ENCODE assay signal across 7 mouse cellular contexts in the genomic region with DNA sequence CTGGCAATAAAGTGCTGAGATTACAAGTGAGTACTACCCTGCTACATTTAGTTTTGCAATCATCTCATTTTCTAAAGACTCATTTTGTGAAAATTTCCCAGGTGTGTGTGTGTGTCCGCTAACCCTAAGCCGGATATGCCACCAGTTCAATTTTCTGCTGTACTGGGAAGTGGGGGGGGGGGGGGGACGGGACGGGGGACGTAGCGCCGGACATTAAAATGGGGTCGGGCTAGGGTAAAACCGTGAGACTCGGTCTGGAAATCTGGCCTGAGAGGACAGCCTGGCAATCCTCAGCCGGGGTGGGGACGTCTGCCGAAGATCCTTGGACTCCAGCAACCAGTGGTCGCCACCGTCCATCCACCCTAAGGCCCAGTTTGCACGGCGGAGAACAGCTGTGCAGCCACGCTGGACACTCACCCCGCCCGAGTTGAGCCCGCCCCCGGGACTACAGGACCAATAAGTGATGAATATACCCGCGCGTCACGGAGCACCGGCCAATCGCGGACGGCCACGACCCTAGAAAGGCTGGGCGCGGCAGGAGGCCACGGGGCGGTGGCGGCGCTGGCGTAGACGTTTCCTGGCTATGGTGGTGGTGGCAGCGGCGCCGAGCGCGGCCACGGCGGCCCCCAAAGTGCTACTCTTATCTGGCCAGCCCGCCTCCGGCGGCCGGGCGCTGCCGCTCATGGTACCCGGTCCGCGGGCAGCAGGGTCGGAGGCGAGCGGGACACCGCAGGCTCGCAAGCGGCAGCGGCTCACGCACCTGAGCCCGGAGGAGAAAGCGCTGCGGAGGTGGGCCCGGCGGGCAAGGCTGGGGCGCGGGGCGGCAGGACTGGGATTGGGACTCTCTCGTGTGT. TPM values are rescaled to one million over a fixed set of nuclear protein-coding genes. Genes with fewer than 3 reads are reported as not detected.
DNase-seq lines count a peak whose midpoint lies in the region; ATAC-seq lines count a peak whose summit lies in the region.

A gene (plus strand): TSS at position 248 of the 854 bp plus-strand sequence.

- peak within 1 kb of the TSS; percentile 86 for H3K9ac ChIP-seq in embryonic facial prominence, embryonic 12.5 days
- H3K9ac ChIP-seq in limb, embryonic 13.5 days, result peak within 1 kb of the TSS; percentile 97
- peak within 1 kb of the TSS; percentile 100 for H3K9ac ChIP-seq in midbrain, embryonic 16.5 days (ENCODE audit: low read depth, low read length)

- H3K4me2 ChIP-seq in embryonic facial prominence, embryonic 12.5 days (replicated peaks), result peak within 1 kb of the TSS; percentile 60
- peak within 1 kb of the TSS; percentile 80 for H3K4me2 ChIP-seq in limb, embryonic 13.5 days (replicated peaks)
- peak within 1 kb of the TSS; percentile 81 for H3K4me2 ChIP-seq in midbrain, embryonic 16.5 days (ENCODE audit: low read length)

- H3K4me1 ChIP-seq in embryonic facial prominence, embryonic 12.5 days, result peaks cover 17% of the 10 kb centered on the region
- H3K4me1 ChIP-seq in limb, embryonic 13.5 days, result peaks cover 25% of the 10 kb centered on the region
- peaks cover 20% of the 10 kb centered on the region for H3K4me1 ChIP-seq in midbrain, embryonic 16.5 days (ENCODE audit: control insufficient read depth, insufficient read depth, low read length)

- no peaks in the 10 kb centered on the region for H3K9me3 ChIP-seq in embryonic facial prominence, embryonic 12.5 days
- no peaks in the 10 kb centered on the region for H3K9me3 ChIP-seq in limb, embryonic 13.5 days
- H3K9me3 ChIP-seq in midbrain, embryonic 16.5 days (replicated peaks; ENCODE audit: control insufficient read depth, low read length, poor library complexity, severe bottlenecking), result no peaks in the 10 kb centered on the region

- peak; percentile 99 for DNase-seq in adrenal gland, postnatal 25 days
- DNase-seq in heart, adult 18-20 months, result peak; percentile 99 to 100
- peak; percentile 98 to 99 for DNase-seq in kidney, adult 8-10 months
- DNase-seq in spleen, postnatal 10 days (ENCODE audit: low spot score in 2 of 2), result peak; percentile 95 to 97

- under 1% methylated on average over 71 of the region's 72 CpGs for WGBS in embryonic facial prominence, embryonic 12.5 days
- under 1% methylated on average over 66 of the region's 72 CpGs for WGBS in limb, embryonic 13.5 days
- WGBS in midbrain, embryonic 16.5 days, result under 1% methylated on average over 70 of the region's 72 CpGs

- peak; percentile 96 for ATAC-seq in embryonic facial prominence, embryonic 12.5 days (ENCODE audit: insufficient number of reproducible peaks, insufficient read depth, low FRiP score, low TSS enrichment)
- peak; percentile 98 for ATAC-seq in limb, embryonic 13.5 days (ENCODE audit: low FRiP score, low read depth)
- peak; percentile 98 for ATAC-seq in midbrain, embryonic 16.5 days

- H3K27ac ChIP-seq in embryonic facial prominence, embryonic 12.5 days, result peak within 1 kb of the TSS; percentile 83
- H3K27ac ChIP-seq in limb, embryonic 13.5 days, result peak within 1 kb of the TSS; percentile 89
- H3K27ac ChIP-seq in midbrain, embryonic 16.5 days (ENCODE audit: low read length), result peak within 1 kb of the TSS; percentile 95

- peaks cover 30% of the 10 kb centered on the region for H3K36me3 ChIP-seq in embryonic facial prominence, embryonic 12.5 days
- H3K36me3 ChIP-seq in limb, embryonic 13.5 days, result peaks cover 33% of the 10 kb centered on the region
- peaks cover 20% of the 10 kb centered on the region for H3K36me3 ChIP-seq in midbrain, embryonic 16.5 days (ENCODE audit: control insufficient read depth, insufficient read depth, low read length)

- H3K27me3 ChIP-seq in embryonic facial prominence, embryonic 12.5 days, result no peaks in the 10 kb centered on the region
- no peaks in the 10 kb centered on the region for H3K27me3 ChIP-seq in limb, embryonic 13.5 days
- H3K27me3 ChIP-seq in midbrain, embryonic 16.5 days (ENCODE audit: control insufficient read depth, insufficient read depth, low read depth, low read length), result no peaks in the 10 kb centered on the region

- H3K4me3 ChIP-seq in embryonic facial prominence, embryonic 12.5 days, result peak within 1 kb of the TSS; percentile 75
- peak within 1 kb of the TSS; percentile 97 for H3K4me3 ChIP-seq in limb, embryonic 13.5 days
- H3K4me3 ChIP-seq in midbrain, embryonic 16.5 days (ENCODE audit: low read depth, low read length), result peak within 1 kb of the TSS; percentile 96

RNA-seq across cellular contexts. Expression of the gene that starts here (rescaled TPM):
- 139 and 149 TPM in 2 replicates for total RNA-seq in adrenal gland, postnatal 25 days (2021)
- polyA plus RNA-seq in embryonic facial prominence, embryonic 12.5 days (2016; fragmentation: Nextera tagmentation; extraction: Ambion mirVana), result 152 and 160 TPM in 2 replicates
- 10 to 100 TPM; 68.6 to 69.9 TPM for total RNA-seq in heart, adult 18-20 months (2021)
- polyA plus RNA-seq in limb, embryonic 13.5 days (2015; fragmentation: Nextera tagmentation; extraction: Ambion mirVana), result 155 and 177 TPM in 2 replicates
- 145 and 156 TPM in 2 replicates for polyA plus RNA-seq in midbrain, embryonic 16.5 days (2015; fragmentation: Nextera tagmentation; extraction: Ambion mirVana)

Comparison
In these comparisons a context has a peak if more than half of its experiments do, and no peak if none do; other contexts are left out.
1. Peak in every context shown above with its lines: DNase-seq, ATAC-seq, H3K4me3 ChIP-seq and H3K27ac ChIP-seq.